Mouse (Mus musculus) layer of hippocampus, adult 2 months (tissue): Measurements from ENCODE around the gene Samd4b. TPM values are rescaled to one million over a fixed set of nuclear protein-coding genes. Genes with fewer than 3 reads are reported as not detected.

ENCODE experiments used
- DNase-seq, 2 experiments: peaks; one replicate each; pipeline ENCODE4 v3.0.0; 2022; ENCODE audit warnings: low spot score in 2 of 2
- H3K27ac ChIP-seq: fragments of 200-600 bp; 2 replicates; pipeline ENCODE4 v1.8.1; 2022
- H3K4me3 ChIP-seq: fragments of 200-600 bp; 2 replicates; pipeline ENCODE4 v1.8.1; 2022; ENCODE audit warnings: mild to moderate bottlenecking
- CTCF ChIP-seq: fragments of 200-600 bp; conservative IDR thresholded peaks from 2 replicates; pipeline ENCODE4 v1.8.1; 2022; ENCODE audit warnings: antibody characterized with exemption, mild to moderate bottlenecking, moderate library complexity
- total RNA-seq, 2 experiments: library from RNA; stranded (reverse); gene quantifications; 2 replicates each; pipeline ENCODE4 v1.2.3; 2021

Gene Samd4b
- total RNA-seq, 2 experiments from 2014 or later: 67.8 to 70.1 TPM

- Histone ChIP-seq H3K4me3 (no peak overlapping the region), H3K27ac (peak overlapping the region; percentile 91)
- DNase-seq: peak in 1 of 2 experiments; percentile 42
- no peak for TF ChIP-seq CTCF
Measured at GRCm38 (mm10) chr7:28583570-28584344, 14.2 kb downstream of the Samd4b start.

GRCm38 (mm10) chr7:28582841-28583240 lies 15.1 kb downstream of the Samd4b start:
- Histone ChIP-seq H3K4me3 (no peak overlapping the region), H3K27ac (peak overlapping the region; percentile 91)
- no peak for TF ChIP-seq CTCF
- DNase-seq: peak in 1 of 2 experiments; percentile 48

GRCm38 (mm10) chr7:28581721-28582120 lies 16.2 kb downstream of the Samd4b start:
- no peak for TF ChIP-seq CTCF
- no peak overlapping the region for H3K4me3 ChIP-seq
- peak overlapping the region; percentile 91 for H3K27ac ChIP-seq

GRCm38 (mm10) chr7:28579826-28580225 lies 18.1 kb downstream of the Samd4b start:
- TF ChIP-seq CTCF: no peak
- DNase-seq: no peak
- Histone ChIP-seq H3K27ac (no peak overlapping the region), H3K4me3 (no peak overlapping the region)

More at GRCm38 (mm10) chr7:28581721-28582120, 16.2 kb downstream of the Samd4b start:
- no peak for DNase-seq

GRCm38 (mm10) chr7:28578543-28579053 lies 19.3 kb downstream of the Samd4b start:
- no peak for TF ChIP-seq CTCF
- Histone ChIP-seq H3K4me3 (no peak overlapping the region), H3K27ac (no peak overlapping the region)
- no peak for DNase-seq

GRCm38 (mm10) chr7:28577826-28578542 lies 20.0 kb downstream of the Samd4b start:
- Histone ChIP-seq H3K27ac (peak overlapping the region; percentile 89; the same call in 1 of the 2 replicates), H3K4me3 (no peak overlapping the region)
- no peak for TF ChIP-seq CTCF
- no peak for DNase-seq

- DNase-seq: peak; percentile 39 to 57
- Histone ChIP-seq H3K4me3 (peak overlapping the region; percentile 39), H3K27ac (peak overlapping the region; percentile 89)
- TF ChIP-seq CTCF: no peak
Measured at GRCm38 (mm10) chr7:28576271-28576914, 21.6 kb downstream of the Samd4b start.

GRCm38 (mm10) chr7:28575597-28575996 lies 22.3 kb downstream of the Samd4b start:
- H3K4me3 ChIP-seq: peak overlapping the region; percentile 39
- peak; percentile 77 to 88 for DNase-seq
- TF ChIP-seq CTCF: peak; percentile 45
- peak overlapping the region; percentile 89 for H3K27ac ChIP-seq

GRCm38 (mm10) chr7:28573236-28573635 lies 24.7 kb downstream of the Samd4b start:
- TF ChIP-seq CTCF: no peak
- no peak overlapping the region for H3K27ac ChIP-seq
- no peak overlapping the region for H3K4me3 ChIP-seq
- DNase-seq: no peak

GRCm38 (mm10) chr7:28572689-28573088 lies 25.3 kb downstream of the Samd4b start:
- H3K4me3 ChIP-seq: no peak overlapping the region
- no peak overlapping the region for H3K27ac ChIP-seq
- no peak for DNase-seq
- no peak for TF ChIP-seq CTCF

- Histone ChIP-seq H3K4me3 (no peak overlapping the region), H3K27ac (peak overlapping the region; percentile 71)
- DNase-seq: no peak
- TF ChIP-seq CTCF: no peak
Measured at GRCm38 (mm10) chr7:28570982-28571682, 26.8 kb downstream of the Samd4b start.

GRCm38 (mm10) chr7:28570291-28570981 lies 27.5 kb downstream of the Samd4b start:
- H3K4me3 ChIP-seq: no peak overlapping the region
- no peak for DNase-seq
- peak overlapping the region; percentile 71 for H3K27ac ChIP-seq
- TF ChIP-seq CTCF: 0 out of 2 replicates have a peak, but pooled peaks have one; percentile 7
